Mouse (Mus musculus): Measurements from ENCODE around the gene Esp34. TPM values are rescaled to one million over a fixed set of nuclear protein-coding genes. Genes with fewer than 3 reads are reported as not detected.

Gene Esp34
- not detected in 2 replicates for polyA plus RNA-seq (2015; fragmentation: Nextera tagmentation; extraction: Ambion mirVana)

- Histone ChIP-seq H3K4me1 (no peaks in the 10 kb centered on the region), H3K4me3 (no peak within 1 kb of the TSS), H3K9me3 (no peaks in the 10 kb centered on the region; the same call in 1 of the 2 replicates), H3K36me3 (no peaks in the 10 kb centered on the region), H3K27me3 (no peaks in the 10 kb centered on the region), H3K4me2 (no peak within 1 kb of the TSS), H3K9ac (no peak within 1 kb of the TSS), H3K27ac (no peak within 1 kb of the TSS)
- no peak for ATAC-seq (ENCODE audit: insufficient number of reproducible peaks, insufficient read depth, low FRiP score, low TSS enrichment, low read depth)
- WGBS: 90% methylated on average over 1 of the region's 1 CpGs
These were observed at the start of gene Esp34 for GRCm38 (mm10) chr17:38553892-38554291. Gene Esp34 (plus strand): TSS chr17:38554192.

DNA sequence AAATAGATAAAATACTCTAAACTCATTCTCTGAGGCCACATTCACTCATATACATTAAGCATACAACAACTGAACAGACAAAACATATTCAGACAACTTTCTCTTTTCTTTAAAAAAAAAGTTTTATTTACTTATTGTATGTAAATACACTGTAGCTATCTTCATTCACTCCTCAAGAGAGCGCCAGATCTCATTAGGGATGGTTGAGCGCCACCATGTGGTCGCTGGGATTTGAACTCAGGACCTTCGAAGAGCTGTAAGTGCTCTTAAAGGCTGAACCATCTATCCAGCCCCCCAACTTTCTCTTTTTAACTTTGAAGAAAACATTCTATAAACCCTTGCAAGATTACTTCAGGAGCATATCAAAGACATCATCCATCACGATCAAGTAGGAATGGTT, 8.5 kb downstream of the Esp34 start:
- Histone ChIP-seq H3K36me3 (no peaks in the 10 kb centered on the region), H3K9me3 (peaks cover 6% of the 10 kb centered on the region; the same call in 1 of the 2 replicates), H3K27me3 (no peaks in the 10 kb centered on the region), H3K4me2 (no peak overlapping the region), H3K4me1 (no peaks in the 10 kb centered on the region), H3K4me3 (no peak overlapping the region), H3K27ac (no peak overlapping the region), H3K9ac (no peak overlapping the region)
- 70% methylated on average over 5 of the region's 5 CpGs for WGBS
- ATAC-seq (ENCODE audit: insufficient number of reproducible peaks, insufficient read depth, low FRiP score, low TSS enrichment, low read depth): no peak

Other genes starting within 250 kb of the Esp34 start
- gene Olfr137, start 246.6 kb upstream of the Esp34 start, polyA plus RNA-seq (2015; fragmentation: Nextera tagmentation; extraction: Ambion mirVana): not detected in 2 replicates
- not detected in 2 replicates for gene Olfr136, start 224.4 kb upstream of the Esp34 start, polyA plus RNA-seq (2015; fragmentation: Nextera tagmentation; extraction: Ambion mirVana)
- gene Esp36, start 134.0 kb upstream of the Esp34 start, polyA plus RNA-seq (2015; fragmentation: Nextera tagmentation; extraction: Ambion mirVana): not detected in 2 replicates
- not detected in 2 replicates for gene Esp31, start 85.3 kb downstream of the Esp34 start, polyA plus RNA-seq (2015; fragmentation: Nextera tagmentation; extraction: Ambion mirVana)